Mouse (Mus musculus) limb, embryonic 14.5 days (tissue): ENCODE results near the gene Slbp. TPM values are rescaled to one million over a fixed set of nuclear protein-coding genes. Genes with fewer than 3 reads are reported as not detected.

Experiments used
- ATAC-seq: fragments of 200-750 bp; cut with Nextera tagmentation; 2 replicates; pipeline ENCODE4 v1.8.0; 2017; ENCODE audit warnings: low read depth, moderate number of reproducible peaks, moderate TSS enrichment; ENCODE audit not compliant: low FRiP score
- DNase-seq: peaks from one replicate; pipeline ENCODE4 v3.0.0-alpha.2; 2015; ENCODE audit warnings: low spot score
- H3K27ac ChIP-seq: fragments of 300-500 bp; sonication (generic); replicated peaks from 2 replicates; pipeline ENCODE4 v1.5.1; 2014; ENCODE audit warnings: low read depth, mild to moderate bottlenecking, low read length, moderate library complexity, mixed read lengths
- H3K27me3 ChIP-seq: fragments of 300-500 bp; sonication (generic); 2 replicates; pipeline ENCODE4 v1.6.1; 2014; ENCODE audit warnings: low read length, mixed read lengths; ENCODE audit not compliant: control insufficient read depth, insufficient read depth
- H3K36me3 ChIP-seq: fragments of 300-500 bp; sonication (generic); 2 replicates; pipeline ENCODE4 v1.6.1; 2014; ENCODE audit warnings: mild to moderate bottlenecking, low read length, moderate library complexity, mixed read lengths; ENCODE audit not compliant: control insufficient read depth, insufficient read depth
- H3K4me1 ChIP-seq: fragments of 300-500 bp; sonication (generic); 2 replicates; pipeline ENCODE4 v1.6.1; 2014; ENCODE audit warnings: antibody characterized with exemption, low read length, mixed read lengths; ENCODE audit not compliant: control insufficient read depth, insufficient read depth
- H3K4me2 ChIP-seq: fragments of 300-500 bp; sonication (generic); replicated peaks from 2 replicates; pipeline ENCODE4 v1.6.1; 2014; ENCODE audit warnings: low read depth, mild to moderate bottlenecking, low read length, moderate library complexity; ENCODE audit not compliant: severe bottlenecking
- H3K4me3 ChIP-seq: fragments of 300-500 bp; sonication (generic); replicated peaks from 2 replicates; pipeline ENCODE4 v1.5.1; 2014; ENCODE audit warnings: low read length
- H3K9ac ChIP-seq: fragments of 300-500 bp; sonication (generic); 2 replicates; pipeline ENCODE4 v1.6.1; 2014; ENCODE audit warnings: mild to moderate bottlenecking, low read depth, low read length, moderate library complexity; ENCODE audit not compliant: severe bottlenecking
- H3K9me3 ChIP-seq: fragments of 300-500 bp; sonication (generic); 2 replicates; pipeline ENCODE4 v1.6.1; 2016; ENCODE audit warnings: low read length; ENCODE audit not compliant: control insufficient read depth
- POLR2A ChIP-seq: fragments of 200-500 bp; IDR thresholded peaks from 2 replicates; pipeline ENCODE4 v1.8.0; 2012; ENCODE audit warnings: inconsistent platforms, mild to moderate bottlenecking, moderate library complexity, borderline replicate concordance; ENCODE audit not compliant: insufficient read depth, insufficient read length; ENCODE audit errors: extremely low read depth
- WGBS: fragments of 180-500 bp; shearing (Covaris S2); extraction: QIAGEN DNeasy Blood & Tissue Kit; methylation state at CpG from one replicate; pipeline ENCODE4 v1.1.7; 2014; 5-methylcytosine and 5-hydroxymethylcytosine counted together
- polyA plus RNA-seq, 2 experiments: library from polyadenylated mRNA; depleted of rRNA in 1 of 2; stranded (reverse) in 1 of 2; unstranded in 1 of 2; fragments of >200 nt; fragmentation: Nextera tagmentation in 1 of 2; extraction: Ambion mirVana in 1 of 2; gene quantifications; 2 replicates each; pipeline versions ENCODE4 v1.2.1 to v1.2.3; 2012 to 2014

Gene Slbp
- polyA plus RNA-seq, 2 experiments: 148 to 190 TPM

GRCm38 (mm10) chr5:33692393-33692792, 40.0 kb upstream of the Slbp start:
- H3K27ac ChIP-seq: peak overlapping the region; percentile 88
- no peaks in the 10 kb centered on the region; the same call in 1 of the 2 replicates for H3K27me3 ChIP-seq
- 1% methylated on average over 24 of the region's 24 CpGs for WGBS
- ATAC-seq (peak; percentile 81), DNase-seq (peak; percentile 77)
- H3K9ac ChIP-seq: peak overlapping the region; percentile 13
- H3K4me2 ChIP-seq: peak overlapping the region; percentile 37
- peaks cover 76% of the 10 kb centered on the region for H3K4me1 ChIP-seq
- no peaks in the 10 kb centered on the region for H3K36me3 ChIP-seq
- no peaks in the 10 kb centered on the region for H3K9me3 ChIP-seq
- H3K4me3 ChIP-seq: no peak overlapping the region
- no peak for TF ChIP-seq POLR2A

GRCm38 (mm10) chr5:33689852-33690645, 37.7 kb upstream of the Slbp start:
- peaks cover 52% of the 10 kb centered on the region for H3K4me1 ChIP-seq
- no peaks in the 10 kb centered on the region for H3K27me3 ChIP-seq
- no peaks in the 10 kb centered on the region for H3K9me3 ChIP-seq
- no peaks in the 10 kb centered on the region for H3K36me3 ChIP-seq
- H3K4me3 ChIP-seq: no peak overlapping the region
- 0 out of 2 replicates have a peak overlapping the region, but pooled peaks have one; percentile 34 for H3K9ac ChIP-seq
- no peak for TF ChIP-seq POLR2A
- no peak for DNase-seq
- no peak overlapping the region for H3K27ac ChIP-seq
- no peak for ATAC-seq
- 81% methylated on average over 11 of the region's 11 CpGs for WGBS
- 0 out of 2 replicates have a peak overlapping the region, but pooled peaks have one; percentile 10 for H3K4me2 ChIP-seq

- Histone ChIP-seq H3K9me3 (no peaks in the 10 kb centered on the region), H3K36me3 (no peaks in the 10 kb centered on the region), H3K27me3 (no peaks in the 10 kb centered on the region), H3K4me2 (peak overlapping the region; percentile 10; the same call in 1 of the 2 replicates), H3K4me3 (no peak overlapping the region), H3K9ac (peak overlapping the region; percentile 34; the same call in 1 of the 2 replicates), H3K4me1 (peaks cover 48% of the 10 kb centered on the region), H3K27ac (no peak overlapping the region)
- ATAC-seq (no peak), DNase-seq (no peak)
- no peak for TF ChIP-seq POLR2A
- WGBS: 38% methylated on average over 16 of the region's 20 CpGs
Measured at GRCm38 (mm10) chr5:33689221-33689844, 37.0 kb upstream of the Slbp start.

- DNase-seq (no peak), ATAC-seq (no peak)
- WGBS: 68% methylated on average over 14 of the region's 14 CpGs
- no peak overlapping the region for H3K27ac ChIP-seq
- no peak overlapping the region for H3K4me3 ChIP-seq
- H3K9ac ChIP-seq: peak overlapping the region; percentile 34; the same call in 1 of the 2 replicates
- no peak overlapping the region for H3K4me2 ChIP-seq
- no peaks in the 10 kb centered on the region for H3K27me3 ChIP-seq
- no peaks in the 10 kb centered on the region for H3K36me3 ChIP-seq
- no peak for TF ChIP-seq POLR2A
- H3K9me3 ChIP-seq: no peaks in the 10 kb centered on the region
- peaks cover 44% of the 10 kb centered on the region for H3K4me1 ChIP-seq
Measured at GRCm38 (mm10) chr5:33688278-33689220, 36.2 kb upstream of the Slbp start.

- no peak for ATAC-seq
- H3K27me3 ChIP-seq: no peaks in the 10 kb centered on the region
- no peaks in the 10 kb centered on the region for H3K36me3 ChIP-seq
- no peak for TF ChIP-seq POLR2A
- no peak overlapping the region for H3K4me3 ChIP-seq
- H3K4me1 ChIP-seq: peaks cover 30% of the 10 kb centered on the region
- no peaks in the 10 kb centered on the region for H3K9me3 ChIP-seq
- H3K4me2 ChIP-seq: no peak overlapping the region
- WGBS: 81% methylated on average over 4 of the region's 4 CpGs
- DNase-seq: no peak
- H3K27ac ChIP-seq: no peak overlapping the region
- H3K9ac ChIP-seq: no peak overlapping the region
Measured at GRCm38 (mm10) chr5:33687142-33687541, 34.8 kb upstream of the Slbp start.
